Mouse (Mus musculus) heart, embryonic 16.5 days (tissue): ENCODE measurements around the gene Tor3a. TPM values are rescaled to one million over a fixed set of nuclear protein-coding genes. Genes with fewer than 3 reads are reported as not detected.

ENCODE experiments used
- ATAC-seq: fragments of 200-750 bp; cut with Nextera tagmentation; replicated peaks from 2 replicates; pipeline ENCODE4 v1.8.0; 2017; ENCODE audit warnings: moderate number of reproducible peaks; ENCODE audit not compliant: insufficient read depth, low FRiP score; ENCODE audit errors: extremely low read depth
- H3K27ac ChIP-seq: fragments of 300-500 bp; sonication (generic); 2 replicates; pipeline ENCODE4 v1.5.1; 2014; ENCODE audit warnings: mild to moderate bottlenecking, low read length, control low read depth, moderate library complexity
- H3K27me3 ChIP-seq: fragments of 300-500 bp; sonication (generic); 2 replicates; pipeline ENCODE4 v1.6.1; 2014; ENCODE audit warnings: low read length, mixed read lengths; ENCODE audit not compliant: control insufficient read depth, insufficient read depth
- H3K36me3 ChIP-seq: fragments of 300-500 bp; sonication (generic); 2 replicates; pipeline ENCODE4 v1.6.1; 2014; ENCODE audit not compliant: control insufficient read depth, insufficient read depth
- H3K4me1 ChIP-seq: fragments of 300-500 bp; sonication (generic); 2 replicates; pipeline ENCODE4 v1.6.1; 2014; ENCODE audit warnings: low read length, mixed read lengths; ENCODE audit not compliant: control insufficient read depth, insufficient read depth
- H3K4me2 ChIP-seq: fragments of 300-500 bp; sonication (generic); 2 replicates; pipeline ENCODE4 v1.6.1; 2014; ENCODE audit warnings: low read depth, mild to moderate bottlenecking, control low read depth, low read length
- H3K4me3 ChIP-seq: fragments of 300-500 bp; sonication (generic); 2 replicates; pipeline ENCODE4 v1.5.1; 2014; ENCODE audit warnings: mild to moderate bottlenecking, control low read depth, low read length
- H3K9ac ChIP-seq: fragments of 300-500 bp; sonication (generic); 2 replicates; pipeline ENCODE4 v1.6.1; 2014; ENCODE audit warnings: low read length, control low read depth
- H3K9me3 ChIP-seq: fragments of 300-500 bp; sonication (generic); replicated peaks from 2 replicates; pipeline ENCODE4 v1.6.1; 2016; ENCODE audit warnings: low read length; ENCODE audit not compliant: control insufficient read depth
- WGBS: fragments of 180-500 bp; shearing (Covaris S2); extraction: QIAGEN DNeasy Blood & Tissue Kit; methylation state at CpG from one replicate; pipeline ENCODE4 v1.1.7; 2014; 5-methylcytosine and 5-hydroxymethylcytosine counted together
- polyA plus RNA-seq: library from polyadenylated mRNA; unstranded; fragments of >200 nt; fragmentation: Nextera tagmentation; extraction: Ambion mirVana; gene quantifications from 2 replicates; pipeline ENCODE4 v1.2.1, GENCODE M21; 2015

Tor3a gene
- polyA plus RNA-seq, 1 experiment from 2014 or later: 9.0 TPM

DNA sequence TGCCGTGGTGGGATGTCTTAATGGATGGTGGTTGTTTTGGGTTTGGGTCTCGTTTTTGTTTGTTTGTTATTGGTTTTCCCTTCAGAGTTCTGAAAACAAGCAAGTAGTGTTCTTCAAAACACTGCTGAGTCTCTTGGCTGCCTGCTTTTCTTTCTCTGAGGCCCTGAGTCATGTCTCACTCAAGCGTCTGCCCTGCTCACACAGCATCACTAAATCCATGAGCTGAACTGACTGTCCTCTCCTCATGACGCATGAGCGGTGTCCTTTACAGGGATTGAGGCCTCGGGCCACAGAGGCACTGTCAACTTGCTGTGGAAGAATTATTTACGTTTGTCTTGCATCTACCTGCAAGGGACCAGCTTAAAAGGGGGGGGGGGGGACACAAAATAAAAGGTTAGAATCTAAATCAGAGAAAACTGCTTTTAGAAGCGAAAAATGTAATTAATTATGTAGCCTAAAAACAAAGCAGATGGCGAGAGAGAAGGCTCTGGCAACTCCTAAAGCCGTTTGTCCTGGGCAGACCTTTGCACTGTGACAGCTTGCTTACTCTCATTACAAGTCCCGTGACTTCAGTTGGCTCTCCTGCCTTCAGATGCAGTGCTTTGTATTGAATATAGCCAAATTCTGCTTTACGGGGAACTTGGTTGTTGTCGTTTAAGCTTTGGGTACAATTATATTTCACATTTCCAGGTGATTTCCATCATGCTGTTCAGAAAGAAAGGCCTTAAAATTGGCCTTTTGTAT, 29.2 kb downstream of the Tor3a start:
- peaks cover 21% of the 10 kb centered on the region; the same call in 1 of the 2 replicates for H3K36me3 ChIP-seq
- peaks cover 5% of the 10 kb centered on the region; the same call in 1 of the 2 replicates for H3K4me1 ChIP-seq
- 87% methylated on average over 13 of the region's 13 CpGs for WGBS
- ATAC-seq: no peak
- H3K27ac ChIP-seq: no peak overlapping the region
- no peak overlapping the region for H3K4me2 ChIP-seq
- H3K9ac ChIP-seq: no peak overlapping the region
- H3K27me3 ChIP-seq: no peaks in the 10 kb centered on the region
- H3K4me3 ChIP-seq: no peak overlapping the region
- H3K9me3 ChIP-seq: no peaks in the 10 kb centered on the region

DNA sequence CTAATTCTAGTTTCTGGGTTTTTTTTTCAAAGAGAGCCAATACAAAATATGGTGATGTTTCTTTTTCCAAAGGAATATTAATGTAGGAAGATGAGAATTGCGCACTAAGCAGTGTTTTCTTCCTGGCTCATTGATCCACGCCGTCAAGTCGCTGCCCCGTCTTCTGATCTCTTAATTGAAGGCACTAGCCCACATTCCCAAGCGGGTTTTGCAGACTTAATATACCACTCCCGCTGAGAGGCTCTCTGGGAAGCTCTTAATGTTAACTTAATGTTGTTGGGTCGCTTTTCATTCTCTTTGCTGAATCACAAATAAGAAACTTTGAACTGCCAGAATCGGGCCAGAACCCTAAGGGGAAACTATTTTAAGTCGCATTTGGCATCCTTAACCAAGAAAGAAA, 30.1 kb downstream of the Tor3a start:
- Histone ChIP-seq H3K4me2 (no peak overlapping the region), H3K27me3 (no peaks in the 10 kb centered on the region), H3K27ac (no peak overlapping the region), H3K9ac (no peak overlapping the region), H3K9me3 (no peaks in the 10 kb centered on the region), H3K4me1 (peaks cover 4% of the 10 kb centered on the region; the same call in 1 of the 2 replicates), H3K36me3 (peaks cover 22% of the 10 kb centered on the region; the same call in 1 of the 2 replicates), H3K4me3 (no peak overlapping the region)
- WGBS: 85% methylated on average over 10 of the region's 10 CpGs
- ATAC-seq: no peak

DNA sequence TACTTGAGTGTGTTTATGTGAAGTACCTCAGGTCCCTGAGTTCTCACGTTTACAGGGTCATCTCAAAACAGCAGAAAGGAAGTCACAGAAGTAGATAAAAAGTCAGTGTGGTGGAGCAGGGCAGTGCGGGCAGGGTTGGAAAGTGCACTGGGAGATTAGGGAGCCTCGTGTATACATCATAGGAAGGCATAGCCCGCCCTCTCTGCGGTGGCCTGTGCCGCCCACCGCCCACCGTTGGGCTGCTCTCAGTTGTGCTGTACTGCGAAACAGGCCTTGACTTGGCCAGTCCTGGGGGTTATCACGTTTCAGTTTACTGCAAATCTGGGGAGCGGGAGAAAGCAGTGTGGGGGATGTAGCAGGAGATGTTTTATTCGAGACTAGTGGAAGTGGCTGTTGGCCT, 31.3 kb downstream of the Tor3a start:
- Histone ChIP-seq H3K27ac (no peak overlapping the region), H3K9ac (no peak overlapping the region), H3K27me3 (no peaks in the 10 kb centered on the region), H3K4me2 (no peak overlapping the region), H3K36me3 (peaks cover 25% of the 10 kb centered on the region; the same call in 1 of the 2 replicates), H3K4me1 (no peaks in the 10 kb centered on the region), H3K9me3 (no peaks in the 10 kb centered on the region), H3K4me3 (no peak overlapping the region)
- 65% methylated on average over 12 of the region's 12 CpGs for WGBS
- ATAC-seq: no peak

DNA sequence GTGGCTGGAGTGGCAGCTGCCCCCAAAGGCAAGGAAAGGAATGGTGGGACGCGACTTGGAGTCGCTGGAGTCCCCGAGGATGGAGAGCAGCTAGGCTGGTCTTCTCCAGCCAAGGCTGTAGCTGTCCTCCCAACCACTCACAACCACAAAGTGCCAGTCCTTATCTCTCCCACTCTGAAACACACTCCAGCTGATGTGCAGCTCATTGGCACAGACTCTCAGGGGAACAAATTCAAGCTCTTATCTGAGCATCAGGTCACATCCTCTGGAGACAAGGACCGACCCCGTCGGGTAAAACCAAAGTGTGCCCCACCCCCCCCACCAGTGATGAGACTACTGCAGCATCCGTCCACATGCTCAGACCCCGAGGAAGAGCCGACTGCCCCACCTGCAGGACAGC, 32.3 kb downstream of the Tor3a start:
- no peaks in the 10 kb centered on the region for H3K27me3 ChIP-seq
- H3K27ac ChIP-seq: no peak overlapping the region
- no peak overlapping the region for H3K4me3 ChIP-seq
- H3K9me3 ChIP-seq: no peaks in the 10 kb centered on the region
- H3K9ac ChIP-seq: no peak overlapping the region
- WGBS: 65% methylated on average over 10 of the region's 10 CpGs
- H3K36me3 ChIP-seq: peaks cover 29% of the 10 kb centered on the region
- ATAC-seq: no peak
- no peaks in the 10 kb centered on the region for H3K4me1 ChIP-seq
- H3K4me2 ChIP-seq: no peak overlapping the region

DNA sequence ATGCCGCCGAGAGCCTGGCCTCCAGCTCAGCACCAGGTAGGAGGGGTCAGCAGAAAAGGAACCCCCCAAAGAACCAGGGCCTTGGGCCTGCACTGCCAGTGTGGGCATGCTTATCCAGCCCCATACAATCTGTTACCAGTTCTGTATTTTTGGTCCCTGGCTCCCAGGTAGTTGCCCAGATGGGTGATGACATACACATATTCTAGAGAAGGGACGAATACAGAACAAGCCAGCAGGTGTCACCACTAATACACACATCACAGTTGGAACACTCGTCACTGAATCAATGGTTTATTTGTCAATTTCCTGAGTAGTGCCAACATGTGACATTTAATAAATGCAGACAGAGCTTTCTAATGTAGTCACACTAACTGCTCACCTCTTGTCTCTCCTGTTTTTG, 33.6 kb downstream of the Tor3a start:
- Histone ChIP-seq H3K4me2 (no peak overlapping the region), H3K27ac (no peak overlapping the region), H3K9me3 (no peaks in the 10 kb centered on the region), H3K4me3 (no peak overlapping the region), H3K9ac (no peak overlapping the region), H3K27me3 (no peaks in the 10 kb centered on the region), H3K36me3 (peaks cover 29% of the 10 kb centered on the region), H3K4me1 (no peaks in the 10 kb centered on the region)
- ATAC-seq: no peak
- WGBS: 80% methylated on average over 4 of the region's 4 CpGs

DNA sequence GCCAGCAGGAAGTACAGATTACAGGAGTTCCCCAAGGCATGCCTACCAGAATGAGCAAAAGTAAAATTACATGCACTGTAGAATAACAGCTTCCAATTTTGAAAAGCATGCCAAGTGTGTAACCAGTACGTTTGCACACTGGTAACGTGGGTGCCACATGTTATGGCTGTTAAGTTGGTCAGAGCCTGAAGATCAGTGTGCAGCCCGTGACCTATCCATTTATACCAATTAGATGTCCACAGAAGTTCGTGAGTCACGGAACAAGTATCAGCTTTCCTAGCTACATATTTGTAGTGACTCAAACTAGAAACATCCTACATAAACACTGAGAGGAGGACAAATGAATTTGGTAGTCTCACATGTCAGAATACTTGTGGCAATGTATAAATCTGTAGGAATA, 34.7 kb downstream of the Tor3a start:
- Histone ChIP-seq H3K4me1 (no peaks in the 10 kb centered on the region), H3K4me3 (no peak overlapping the region), H3K27me3 (no peaks in the 10 kb centered on the region), H3K9me3 (no peaks in the 10 kb centered on the region), H3K4me2 (no peak overlapping the region), H3K9ac (no peak overlapping the region), H3K36me3 (peaks cover 35% of the 10 kb centered on the region), H3K27ac (no peak overlapping the region)
- 92% methylated on average over 5 of the region's 5 CpGs for WGBS
- no peak for ATAC-seq

DNA sequence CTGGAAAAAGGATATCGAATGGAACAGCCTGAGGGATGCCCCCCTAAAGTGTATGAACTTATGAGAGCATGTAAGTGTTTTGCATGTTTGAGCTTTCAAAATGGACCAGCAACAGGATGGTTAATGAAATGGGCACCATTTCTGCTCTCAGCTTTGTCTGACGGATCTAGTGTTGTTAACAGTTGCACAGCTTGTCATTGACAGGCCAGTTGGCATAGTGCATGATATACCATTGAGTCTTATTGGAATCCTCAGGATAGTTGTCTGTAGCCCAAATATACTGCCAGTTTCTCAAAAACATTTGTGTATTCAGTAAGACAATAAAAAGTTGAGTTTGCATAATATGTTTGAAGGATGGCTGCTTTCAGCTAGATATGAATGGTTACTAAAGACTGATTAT, 39.0 kb downstream of the Tor3a start:
- WGBS: 79% methylated on average over 2 of the region's 2 CpGs
- Histone ChIP-seq H3K9ac (no peak overlapping the region), H3K27me3 (no peaks in the 10 kb centered on the region), H3K9me3 (no peaks in the 10 kb centered on the region), H3K36me3 (peaks cover 44% of the 10 kb centered on the region), H3K4me1 (no peaks in the 10 kb centered on the region), H3K4me2 (no peak overlapping the region), H3K4me3 (no peak overlapping the region), H3K27ac (no peak overlapping the region)
- no peak for ATAC-seq

DNA sequence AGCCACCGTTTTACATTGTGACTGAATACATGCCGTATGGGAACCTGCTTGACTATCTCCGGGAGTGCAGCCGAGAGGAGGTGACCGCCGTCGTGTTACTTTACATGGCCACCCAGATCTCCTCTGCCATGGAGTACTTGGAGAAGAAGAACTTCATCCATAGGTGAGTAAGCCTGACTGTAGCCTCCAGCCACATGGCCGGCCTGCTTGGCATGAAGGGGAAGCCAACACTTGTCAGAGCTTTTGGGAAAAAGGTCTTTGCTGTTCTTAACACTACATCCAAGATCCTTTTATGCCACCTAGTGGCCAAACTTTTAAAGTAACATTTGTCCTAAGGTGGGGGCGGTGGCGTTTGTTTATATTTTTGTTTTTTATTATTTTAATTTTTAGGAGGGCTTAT, 41.1 kb downstream of the Tor3a start:
- Histone ChIP-seq H3K27me3 (no peaks in the 10 kb centered on the region), H3K36me3 (peaks cover 49% of the 10 kb centered on the region), H3K4me1 (no peaks in the 10 kb centered on the region), H3K9ac (no peak overlapping the region), H3K4me3 (no peak overlapping the region), H3K4me2 (no peak overlapping the region), H3K27ac (no peak overlapping the region), H3K9me3 (no peaks in the 10 kb centered on the region)
- WGBS: 76% methylated on average over 10 of the region's 10 CpGs
- no peak for ATAC-seq

DNA sequence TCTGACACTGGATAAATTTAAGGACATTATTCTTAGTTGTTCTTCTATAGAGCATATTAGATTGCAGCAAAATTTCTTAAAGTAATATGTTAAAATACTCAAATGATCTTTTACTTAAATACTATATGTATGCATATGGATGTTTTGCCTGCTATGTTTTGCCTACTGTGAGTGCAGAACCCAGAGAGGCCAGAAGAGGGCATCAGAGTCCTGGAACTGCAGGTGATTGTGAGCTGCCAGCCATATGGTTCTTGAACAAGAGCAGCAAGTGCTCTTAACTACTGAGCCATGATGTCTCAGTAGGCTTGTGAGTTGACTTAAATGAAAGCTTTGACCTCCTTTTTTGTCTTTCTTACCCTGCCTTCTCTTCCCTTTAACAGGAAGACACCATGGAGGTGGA, 43.2 kb downstream of the Tor3a start:
- Histone ChIP-seq H3K9ac (no peak overlapping the region), H3K9me3 (no peaks in the 10 kb centered on the region), H3K4me1 (no peaks in the 10 kb centered on the region), H3K4me3 (no peak overlapping the region), H3K27me3 (no peaks in the 10 kb centered on the region), H3K36me3 (peaks cover 45% of the 10 kb centered on the region), H3K27ac (no peak overlapping the region), H3K4me2 (no peak overlapping the region)
- ATAC-seq: no peak
